Mouse (Mus musculus) megakaryocyte, embryonic 14.5 days (primary cell): Measurements from ENCODE around the gene Dusp27.

Source experiments
- FLI1 ChIP-seq: IDR thresholded peaks from 2 replicates; pipeline ENCODE4 v1.6.1; 2012; ENCODE audit warnings: low read length, inconsistent platforms, mixed read lengths
- GATA1 ChIP-seq: IDR thresholded peaks from 3 replicates; pipeline ENCODE4 v1.6.1; 2012; ENCODE audit warnings: mixed read lengths, low read length, inconsistent platforms, borderline replicate concordance

- TF ChIP-seq GATA1 (no peak), FLI1 (no peak)
Measured at GRCm38 (mm10) chr1:166090306-166090705, 37.4 kb downstream of the Dusp27 start.
